Mouse (Mus musculus) kidney, embryonic 14.5 days (tissue): ENCODE results near the gene 1700016C15Rik. TPM values are rescaled to one million over a fixed set of nuclear protein-coding genes. Genes with fewer than 3 reads are reported as not detected.

ENCODE experiments used
- ATAC-seq: fragments of 200-750 bp; cut with Nextera tagmentation; 2 replicates; pipeline ENCODE4 v1.8.0; 2017; ENCODE audit warnings: moderate number of reproducible peaks, mild to moderate bottlenecking, moderate TSS enrichment, moderate library complexity; ENCODE audit not compliant: low FRiP score, low TSS enrichment
- H3K27ac ChIP-seq: fragments of 300-500 bp; sonication (generic); 2 replicates; pipeline ENCODE4 v1.5.1; 2014; ENCODE audit warnings: low read depth, mild to moderate bottlenecking, low read length, moderate library complexity, mixed read lengths
- H3K27me3 ChIP-seq: fragments of 300-500 bp; sonication (generic); 2 replicates; pipeline ENCODE4 v1.6.1; 2014; ENCODE audit warnings: mild to moderate bottlenecking, low read length; ENCODE audit not compliant: control insufficient read depth, insufficient read depth
- H3K36me3 ChIP-seq: fragments of 300-500 bp; sonication (generic); 2 replicates; pipeline ENCODE4 v1.6.1; 2014; ENCODE audit warnings: low read length, mixed read lengths; ENCODE audit not compliant: control insufficient read depth, insufficient read depth
- H3K4me1 ChIP-seq: fragments of 300-500 bp; sonication (generic); 2 replicates; pipeline ENCODE4 v1.6.1; 2014; ENCODE audit warnings: low read length, mixed read lengths; ENCODE audit not compliant: control insufficient read depth, insufficient read depth
- H3K4me2 ChIP-seq: fragments of 300-500 bp; sonication (generic); replicated peaks from 2 replicates; pipeline ENCODE4 v1.6.1; 2014; ENCODE audit warnings: low read depth, mild to moderate bottlenecking, low read length
- H3K4me3 ChIP-seq: fragments of 300-500 bp; sonication (generic); 2 replicates; pipeline ENCODE4 v1.5.1; 2014; ENCODE audit warnings: mild to moderate bottlenecking, low read length
- H3K9ac ChIP-seq: fragments of 300-500 bp; sonication (generic); 2 replicates; pipeline ENCODE4 v1.6.1; 2014; ENCODE audit warnings: low read depth, mild to moderate bottlenecking, low read length, moderate library complexity
- H3K9me3 ChIP-seq: fragments of 300-500 bp; sonication (generic); 2 replicates; pipeline ENCODE4 v1.6.1; 2016; ENCODE audit warnings: low read length; ENCODE audit not compliant: control insufficient read depth
- WGBS: fragments of 180-500 bp; shearing (Covaris S2); extraction: QIAGEN DNeasy Blood & Tissue Kit; methylation state at CpG from one replicate; pipeline ENCODE4 v1.1.7; 2014; 5-methylcytosine and 5-hydroxymethylcytosine counted together
- polyA plus RNA-seq: library from polyadenylated mRNA; unstranded; fragments of >200 nt; fragmentation: Nextera tagmentation; extraction: Ambion mirVana; gene quantifications from 2 replicates; pipeline ENCODE4 v1.2.1, GENCODE M21; 2014

1700016C15Rik gene
- polyA plus RNA-seq, 1 experiment from 2014 or later, result not detected

DNA sequence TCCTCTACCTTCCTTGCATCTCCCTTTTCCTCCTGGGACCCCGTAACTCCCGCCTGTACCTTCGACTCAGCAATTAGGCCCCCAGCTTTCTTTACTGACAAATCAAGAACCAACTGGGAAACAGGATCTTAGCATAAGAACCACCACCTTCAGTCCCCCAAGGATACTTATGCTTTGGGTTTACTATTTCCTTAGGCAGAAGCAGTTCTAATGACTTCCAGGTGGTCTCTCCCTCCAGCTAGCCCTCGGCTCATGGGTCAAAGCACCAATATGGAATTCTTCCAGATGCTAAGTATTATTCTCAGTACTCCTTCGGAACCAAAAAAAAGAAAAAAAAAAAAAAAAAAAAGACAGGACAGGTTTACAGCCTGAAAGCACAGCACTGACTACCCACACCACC, 27.6 kb downstream of the 1700016C15Rik start:
- Histone ChIP-seq H3K4me1 (no peaks in the 10 kb centered on the region), H3K27ac (no peak overlapping the region), H3K9ac (no peak overlapping the region), H3K36me3 (no peaks in the 10 kb centered on the region; the same call in 1 of the 2 replicates), H3K4me2 (no peak overlapping the region), H3K27me3 (no peaks in the 10 kb centered on the region), H3K4me3 (no peak overlapping the region), H3K9me3 (no peaks in the 10 kb centered on the region)
- WGBS, result 78% methylated on average over 5 of the region's 5 CpGs
- no peak for ATAC-seq

DNA sequence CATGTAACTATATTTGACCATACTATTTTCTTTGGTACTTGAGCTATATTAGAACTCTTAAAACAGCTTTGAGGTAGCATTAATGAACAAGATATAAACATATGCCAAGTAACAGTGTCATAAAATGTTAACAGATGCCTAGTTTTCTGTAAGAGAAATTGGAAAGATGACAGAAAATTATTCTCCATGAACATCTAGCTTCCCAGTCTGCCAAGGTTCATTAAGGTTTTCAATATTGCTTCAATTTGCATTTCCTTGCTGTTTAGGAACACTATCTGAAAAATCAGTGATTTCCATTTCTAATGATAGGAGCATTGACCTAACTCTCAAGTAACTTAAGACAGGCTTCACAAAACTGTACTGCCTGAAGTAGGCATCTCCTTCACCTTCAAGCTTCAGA, 39.3 kb downstream of the 1700016C15Rik start:
- no peaks in the 10 kb centered on the region for H3K4me1 ChIP-seq
- ATAC-seq, result no peak
- no peak overlapping the region for H3K9ac ChIP-seq
- H3K27ac ChIP-seq, result no peak overlapping the region
- no peaks in the 10 kb centered on the region for H3K27me3 ChIP-seq
- peaks cover 66% of the 10 kb centered on the region for H3K36me3 ChIP-seq
- no peak overlapping the region for H3K4me3 ChIP-seq
- H3K4me2 ChIP-seq, result no peak overlapping the region
- H3K9me3 ChIP-seq, result no peaks in the 10 kb centered on the region

DNA sequence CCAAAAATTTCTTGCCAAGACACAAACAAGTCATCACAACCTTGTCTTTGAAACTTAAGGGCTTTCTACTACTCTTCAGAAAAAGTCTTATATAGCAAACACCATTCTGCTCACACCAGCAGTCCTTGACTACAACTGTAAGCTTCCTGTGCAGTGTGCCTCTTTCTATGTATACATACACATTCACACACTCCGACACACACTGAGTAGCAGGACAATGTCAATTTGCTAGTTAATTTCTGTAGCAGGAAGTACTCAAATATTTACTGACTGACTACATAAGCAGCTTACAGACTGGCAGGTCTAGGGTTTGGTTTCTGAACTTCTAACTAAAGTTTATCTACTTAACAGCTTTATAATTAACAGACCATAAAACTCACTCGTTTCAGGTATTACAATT, 47.8 kb downstream of the 1700016C15Rik start:
- Histone ChIP-seq H3K9ac (no peak overlapping the region), H3K27me3 (no peaks in the 10 kb centered on the region), H3K27ac (no peak overlapping the region), H3K4me3 (no peak overlapping the region), H3K4me1 (no peaks in the 10 kb centered on the region), H3K4me2 (no peak overlapping the region), H3K36me3 (peaks cover 51% of the 10 kb centered on the region), H3K9me3 (no peaks in the 10 kb centered on the region)
- 61% methylated on average over 2 of the region's 2 CpGs for WGBS
- ATAC-seq, result no peak

DNA sequence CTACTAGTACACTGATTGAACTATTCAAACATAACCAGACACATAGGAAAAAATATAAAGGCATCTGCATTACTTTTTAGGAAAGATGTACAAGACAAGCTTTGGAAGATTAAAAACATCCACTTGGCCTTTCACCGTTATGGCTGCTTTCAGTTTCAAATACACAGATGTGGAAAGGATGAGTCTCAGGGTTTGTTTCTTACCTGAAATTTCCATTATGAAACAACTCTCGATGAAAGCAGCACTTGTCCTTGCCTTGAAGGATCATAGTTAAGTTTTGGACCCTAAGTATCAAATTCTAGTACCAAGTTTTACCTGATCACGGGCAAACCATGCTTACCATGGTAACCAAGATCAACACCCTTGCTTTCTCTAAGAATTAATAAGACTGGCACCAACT, 63.2 kb downstream of the 1700016C15Rik start:
- Histone ChIP-seq H3K4me2 (no peak overlapping the region), H3K9ac (no peak overlapping the region), H3K27ac (no peak overlapping the region), H3K4me3 (no peak overlapping the region), H3K36me3 (no peaks in the 10 kb centered on the region), H3K9me3 (no peaks in the 10 kb centered on the region; the same call in 1 of the 2 replicates), H3K4me1 (peaks cover 9% of the 10 kb centered on the region; the same call in 1 of the 2 replicates), H3K27me3 (no peaks in the 10 kb centered on the region)
- WGBS, result 86% methylated on average over 3 of the region's 3 CpGs
- no peak for ATAC-seq

DNA sequence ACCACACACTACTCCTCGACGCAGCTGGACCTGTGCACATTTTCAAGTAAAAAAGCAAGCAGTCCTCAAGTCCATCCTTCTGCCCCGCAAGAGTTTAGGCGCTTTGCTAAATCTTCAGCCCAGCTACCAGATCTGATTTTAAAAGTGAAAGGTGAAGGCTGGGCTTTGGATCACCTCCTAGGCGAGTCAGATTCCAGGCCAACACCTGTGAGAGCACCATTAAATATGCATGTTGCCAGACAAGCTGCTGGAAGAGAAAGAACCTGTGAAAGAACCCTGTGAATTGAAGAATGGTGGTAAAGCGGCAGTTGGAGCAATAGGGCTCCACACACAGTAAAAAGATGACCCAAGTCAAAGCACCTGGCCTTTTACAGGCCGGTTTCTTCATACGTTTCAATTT, 65.3 kb downstream of the 1700016C15Rik start:
- Histone ChIP-seq H3K4me2 (peak overlapping the region; percentile 81), H3K9ac (peak overlapping the region; percentile 85), H3K27me3 (no peaks in the 10 kb centered on the region), H3K4me1 (peaks cover 9% of the 10 kb centered on the region; the same call in 1 of the 2 replicates), H3K27ac (no peak overlapping the region), H3K4me3 (peak overlapping the region; percentile 85), H3K36me3 (no peaks in the 10 kb centered on the region), H3K9me3 (no peaks in the 10 kb centered on the region)
- no peak for ATAC-seq
- WGBS, result 6% methylated on average over 8 of the region's 8 CpGs

DNA sequence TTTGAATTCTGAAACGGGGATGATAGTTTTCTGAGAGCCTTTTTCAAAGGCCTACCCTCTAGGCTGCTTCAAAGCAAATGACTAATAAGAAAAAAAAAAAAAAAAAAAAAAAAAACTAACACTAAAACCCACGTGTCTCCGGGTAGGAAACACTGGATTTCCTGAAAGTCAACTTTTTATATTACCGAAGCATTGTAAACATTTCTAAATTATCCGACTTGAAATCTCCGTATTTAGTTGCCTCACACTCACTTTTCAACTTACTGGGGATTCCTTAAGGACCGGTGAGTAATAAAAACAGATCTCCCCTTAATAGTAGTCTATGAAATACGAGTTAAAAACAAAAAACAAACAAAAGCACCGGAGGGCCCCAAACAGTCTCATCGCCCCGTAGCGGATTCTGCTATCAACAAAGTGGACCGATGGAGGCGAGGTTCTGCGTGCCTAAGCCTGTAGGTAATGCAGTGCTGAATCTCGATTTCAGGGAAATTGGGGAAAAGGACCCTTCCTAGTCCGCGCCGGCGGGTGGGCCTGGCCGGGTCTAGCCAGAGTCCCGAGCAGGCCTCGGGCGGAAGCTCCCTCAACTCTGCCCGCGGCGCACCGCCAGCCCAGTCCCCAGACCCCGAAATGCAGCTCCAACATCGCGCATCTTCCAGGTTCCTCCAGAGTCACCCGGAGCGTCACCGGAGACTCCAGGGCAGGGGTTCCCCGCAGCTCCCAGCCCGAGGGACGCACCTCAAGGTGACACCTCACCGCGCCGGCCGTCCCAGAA, 66.0 kb downstream of the 1700016C15Rik start:
- Histone ChIP-seq H3K27me3 (no peaks in the 10 kb centered on the region), H3K4me1 (peaks cover 9% of the 10 kb centered on the region; the same call in 1 of the 2 replicates), H3K4me3 (peak overlapping the region; percentile 85), H3K4me2 (peak overlapping the region; percentile 81), H3K36me3 (no peaks in the 10 kb centered on the region), H3K27ac (peak overlapping the region; percentile 90), H3K9me3 (no peaks in the 10 kb centered on the region), H3K9ac (peak overlapping the region; percentile 85)
- WGBS, result under 1% methylated on average over 41 of the region's 41 CpGs
- peak; percentile 44 for ATAC-seq

DNA sequence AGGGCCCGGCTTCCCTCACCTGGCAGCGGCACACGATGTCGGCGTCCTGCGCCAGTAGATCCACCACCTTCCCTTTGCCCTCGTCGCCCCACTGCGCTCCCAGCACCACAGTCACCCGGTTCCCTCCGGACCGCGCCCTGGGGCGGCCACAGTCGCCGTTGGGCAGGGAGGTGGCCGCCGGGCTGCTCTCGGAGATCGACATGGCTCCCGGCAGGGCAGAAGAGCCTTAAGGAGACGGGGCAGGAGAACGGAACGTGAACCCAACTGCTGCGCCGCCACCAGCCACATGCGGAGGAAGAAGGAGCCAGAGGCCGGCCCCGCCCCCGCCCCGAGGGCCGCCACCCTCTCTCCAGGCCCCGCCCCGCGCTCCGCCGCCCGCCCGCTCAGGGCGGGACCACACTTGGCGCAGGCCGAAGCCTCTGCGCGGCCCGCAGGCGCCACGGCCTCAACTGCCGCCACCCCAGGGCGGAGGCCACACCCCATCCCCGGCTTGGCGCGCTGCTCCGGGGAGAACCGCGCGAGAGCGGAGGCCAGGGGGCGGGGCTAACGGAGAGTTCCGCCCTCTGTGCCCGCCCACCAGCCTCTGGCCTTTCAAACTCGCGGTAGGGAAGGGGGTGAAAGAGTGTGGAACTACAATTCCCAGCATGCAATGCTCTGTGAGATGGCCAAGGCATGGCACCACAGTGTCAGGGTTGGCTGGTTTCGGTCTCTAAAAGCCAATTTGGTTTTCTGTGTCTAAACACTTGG, 66.8 kb downstream of the 1700016C15Rik start, which contains the start of gene Adss:
Gene Adss, minus strand, starts transcription at position 319 of the 747 bp plus-strand sequence.
- peak within 1 kb of the TSS; percentile 90 for H3K27ac ChIP-seq
- peak; percentile 100 for ATAC-seq
- H3K27me3 ChIP-seq, result no peaks in the 10 kb centered on the region
- under 1% methylated on average over 45 of the region's 64 CpGs for WGBS
- H3K4me1 ChIP-seq, result peaks cover 9% of the 10 kb centered on the region; the same call in 1 of the 2 replicates
- H3K4me3 ChIP-seq, result peak within 1 kb of the TSS; percentile 85
- no peaks in the 10 kb centered on the region for H3K36me3 ChIP-seq
- peak within 1 kb of the TSS; percentile 81 for H3K4me2 ChIP-seq
- no peaks in the 10 kb centered on the region for H3K9me3 ChIP-seq
- H3K9ac ChIP-seq, result peak within 1 kb of the TSS; percentile 85

DNA sequence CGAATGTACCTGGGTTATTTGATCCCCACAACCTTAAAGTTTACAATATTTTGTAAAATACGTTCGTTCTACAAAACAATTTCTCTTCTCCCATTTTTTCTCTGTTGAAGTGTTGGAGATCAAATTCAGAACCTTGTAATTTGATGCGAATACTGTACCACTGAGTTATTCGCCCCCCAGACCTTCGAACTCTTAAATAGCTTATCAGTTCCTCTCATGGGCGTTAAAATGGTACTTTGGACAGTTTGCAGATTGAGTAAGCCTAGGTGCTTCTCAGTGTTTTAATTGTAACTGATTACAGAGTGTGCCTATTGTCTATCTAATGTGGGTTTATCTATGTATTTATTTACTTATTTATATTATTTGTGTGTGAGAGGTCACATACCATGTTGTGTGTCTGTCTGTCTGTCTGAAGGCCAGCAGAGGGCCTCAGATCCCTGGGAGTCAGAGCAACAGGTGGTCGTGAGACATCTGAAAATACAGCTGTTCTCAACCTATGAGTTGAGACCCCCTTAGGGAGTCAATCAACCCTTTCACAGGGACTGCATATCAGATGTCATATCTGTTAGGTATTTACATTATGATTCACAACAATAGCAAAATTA, 67.6 kb downstream of the 1700016C15Rik start:
- 69% methylated on average over 8 of the region's 8 CpGs for WGBS
- H3K4me3 ChIP-seq, result no peak overlapping the region
- no peaks in the 10 kb centered on the region for H3K36me3 ChIP-seq
- no peak overlapping the region for H3K9ac ChIP-seq
- no peak overlapping the region for H3K27ac ChIP-seq
- no peak overlapping the region for H3K4me2 ChIP-seq
- H3K9me3 ChIP-seq, result no peaks in the 10 kb centered on the region
- peaks cover 9% of the 10 kb centered on the region; the same call in 1 of the 2 replicates for H3K4me1 ChIP-seq
- ATAC-seq, result no peak
- no peaks in the 10 kb centered on the region for H3K27me3 ChIP-seq
